Mouse (Mus musculus): ENCODE results near the gene Fermt1. TPM values are rescaled to one million over a fixed set of nuclear protein-coding genes. Genes with fewer than 3 reads are reported as not detected.

Fermt1 gene
- polyA plus RNA-seq, 1 experiment from 2014 or later = 6.0 TPM

GRCm38 (mm10) chr2:132927871-132928270 is 17.8 kb downstream of the Fermt1 start:
- H3K4me2 ChIP-seq (replicated peaks; ENCODE audit: low read depth, low read length) = no peak overlapping the region
- no peak overlapping the region for H3K4me3 ChIP-seq (ENCODE audit: low read depth, low read length)
- H3K27ac ChIP-seq (ENCODE audit: low read depth, low read length) = no peak overlapping the region

GRCm38 (mm10) chr2:132927298-132927697 is 18.4 kb downstream of the Fermt1 start:
- WGBS = 85% methylated on average over 2 of the region's 2 CpGs
- no peak for ATAC-seq (ENCODE audit: low FRiP score)
- no peak overlapping the region for H3K4me3 ChIP-seq (ENCODE audit: low read depth, low read length)

More at GRCm38 (mm10) chr2:132927871-132928270, 17.8 kb downstream of the Fermt1 start:
- 77% methylated on average over 2 of the region's 2 CpGs for WGBS
- H3K9ac ChIP-seq (ENCODE audit: low read depth, low read length) = no peak overlapping the region
- ATAC-seq (ENCODE audit: low FRiP score) = no peak
- H3K27me3 ChIP-seq (ENCODE audit: control insufficient read depth, insufficient read depth, low read length) = no peaks in the 10 kb centered on the region
- DNase-seq (ENCODE audit: low spot score) = no peak
- no peaks in the 10 kb centered on the region for H3K4me1 ChIP-seq (replicated peaks; ENCODE audit: control insufficient read depth, insufficient read depth, low read length)
- H3K9me3 ChIP-seq (ENCODE audit: control insufficient read depth, low read length) = no peaks in the 10 kb centered on the region
- no peaks in the 10 kb centered on the region for H3K36me3 ChIP-seq (ENCODE audit: control insufficient read depth, insufficient read depth, low read length)

GRCm38 (mm10) chr2:132923290-132924085 is 22.2 kb downstream of the Fermt1 start:
- Histone ChIP-seq H3K27me3 (ENCODE audit: control insufficient read depth, insufficient read depth, low read length) (no peaks in the 10 kb centered on the region), H3K9me3 (ENCODE audit: control insufficient read depth, low read length) (no peaks in the 10 kb centered on the region), H3K9ac (ENCODE audit: low read depth, low read length) (no peak overlapping the region), H3K4me3 (ENCODE audit: low read depth, low read length) (no peak overlapping the region), H3K36me3 (ENCODE audit: control insufficient read depth, insufficient read depth, low read length) (no peaks in the 10 kb centered on the region), H3K27ac (ENCODE audit: low read depth, low read length) (no peak overlapping the region), H3K4me2 (replicated peaks; ENCODE audit: low read depth, low read length) (no peak overlapping the region), H3K4me1 (replicated peaks; ENCODE audit: control insufficient read depth, insufficient read depth, low read length) (no peaks in the 10 kb centered on the region)
- WGBS = 57% methylated on average over 8 of the region's 8 CpGs
- no peak for ATAC-seq (ENCODE audit: low FRiP score)
- no peak for DNase-seq (ENCODE audit: low spot score)

More at GRCm38 (mm10) chr2:132927298-132927697, 18.4 kb downstream of the Fermt1 start:
- Histone ChIP-seq H3K27me3 (ENCODE audit: control insufficient read depth, insufficient read depth, low read length) (no peaks in the 10 kb centered on the region), H3K9me3 (ENCODE audit: control insufficient read depth, low read length) (no peaks in the 10 kb centered on the region), H3K36me3 (ENCODE audit: control insufficient read depth, insufficient read depth, low read length) (no peaks in the 10 kb centered on the region), H3K4me2 (replicated peaks; ENCODE audit: low read depth, low read length) (no peak overlapping the region), H3K4me1 (replicated peaks; ENCODE audit: control insufficient read depth, insufficient read depth, low read length) (no peaks in the 10 kb centered on the region), H3K9ac (ENCODE audit: low read depth, low read length) (no peak overlapping the region), H3K27ac (ENCODE audit: low read depth, low read length) (no peak overlapping the region)
- DNase-seq (ENCODE audit: low spot score) = no peak

DNA sequence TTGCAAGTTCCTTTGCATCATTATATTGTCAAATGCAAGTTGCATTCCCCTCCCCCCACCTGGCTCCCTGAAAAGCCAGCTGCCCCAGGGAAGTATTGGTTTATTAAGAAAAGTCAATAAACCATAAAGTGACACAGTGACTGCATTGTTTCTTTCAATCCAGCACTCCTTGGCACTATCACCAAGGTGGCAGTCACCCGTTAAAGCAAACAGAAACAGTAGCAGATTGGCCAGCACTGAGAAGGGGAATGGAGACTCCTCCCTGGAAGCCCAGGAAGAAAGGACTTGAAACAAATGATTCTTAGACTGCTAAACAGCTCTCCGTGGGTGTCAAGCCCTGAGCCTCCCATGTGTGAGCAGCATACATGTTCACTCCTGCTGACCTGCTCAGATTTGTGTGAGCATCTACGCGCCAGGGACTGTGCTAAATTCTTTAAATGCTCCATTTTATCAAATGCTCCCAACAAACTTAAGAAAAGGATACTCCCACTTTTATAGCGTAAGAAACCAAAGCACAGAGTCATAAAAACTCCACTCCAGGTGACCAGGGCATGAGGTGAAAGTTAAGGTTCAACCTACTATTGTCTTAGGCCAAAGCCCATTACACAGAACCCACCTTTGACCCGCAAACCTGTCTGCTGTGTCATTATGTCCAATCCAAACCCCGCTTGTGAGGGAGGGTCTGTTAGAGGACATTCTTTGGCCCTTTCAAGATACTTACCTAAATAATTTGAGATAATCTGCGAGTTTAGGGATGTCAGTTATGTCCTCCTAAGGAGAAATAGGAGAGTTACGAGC is 23.4 kb downstream of the Fermt1 start:
- Histone ChIP-seq H3K4me1 (replicated peaks; ENCODE audit: control insufficient read depth, insufficient read depth, low read length) (no peaks in the 10 kb centered on the region), H3K27me3 (ENCODE audit: control insufficient read depth, insufficient read depth, low read length) (no peaks in the 10 kb centered on the region), H3K27ac (ENCODE audit: low read depth, low read length) (no peak overlapping the region), H3K36me3 (ENCODE audit: control insufficient read depth, insufficient read depth, low read length) (no peaks in the 10 kb centered on the region), H3K9me3 (ENCODE audit: control insufficient read depth, low read length) (no peaks in the 10 kb centered on the region), H3K9ac (ENCODE audit: low read depth, low read length) (no peak overlapping the region), H3K4me2 (replicated peaks; ENCODE audit: low read depth, low read length) (no peak overlapping the region), H3K4me3 (ENCODE audit: low read depth, low read length) (no peak overlapping the region)
- no peak for ATAC-seq (ENCODE audit: low FRiP score)
- WGBS = 76% methylated on average over 9 of the region's 9 CpGs
- no peak for DNase-seq (ENCODE audit: low spot score)

DNA sequence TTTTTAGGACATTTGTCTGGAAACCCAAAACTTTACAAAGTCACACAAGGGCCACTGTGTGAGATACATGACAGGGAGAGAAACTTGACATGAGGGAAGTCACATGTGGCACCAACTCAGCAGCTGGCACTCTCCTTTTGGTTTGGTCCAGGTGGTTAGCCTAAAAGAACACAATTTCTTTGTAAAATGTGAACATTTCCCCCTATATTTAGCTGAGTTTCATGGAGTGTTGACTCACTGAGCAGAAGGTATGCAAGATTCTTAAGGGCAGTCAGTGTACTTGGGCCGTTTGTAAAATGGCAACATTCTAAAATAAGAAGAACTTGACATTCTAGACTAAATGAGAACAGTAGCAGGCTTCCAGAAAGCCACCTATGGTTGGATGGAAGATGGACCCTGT is 30.9 kb downstream of the Fermt1 start:
- WGBS = 92% methylated on average over 1 of the region's 1 CpGs
- H3K4me1 ChIP-seq (replicated peaks; ENCODE audit: control insufficient read depth, insufficient read depth, low read length) = no peaks in the 10 kb centered on the region
- DNase-seq (ENCODE audit: low spot score) (no peak), ATAC-seq (ENCODE audit: low FRiP score) (no peak)
- no peaks in the 10 kb centered on the region for H3K9me3 ChIP-seq (ENCODE audit: control insufficient read depth, low read length)
- H3K4me2 ChIP-seq (replicated peaks; ENCODE audit: low read depth, low read length) = no peak overlapping the region
- no peak overlapping the region for H3K4me3 ChIP-seq (ENCODE audit: low read depth, low read length)
- no peak overlapping the region for H3K27ac ChIP-seq (ENCODE audit: low read depth, low read length)
- no peak overlapping the region for H3K9ac ChIP-seq (ENCODE audit: low read depth, low read length)
- no peaks in the 10 kb centered on the region for H3K27me3 ChIP-seq (ENCODE audit: control insufficient read depth, insufficient read depth, low read length)
- H3K36me3 ChIP-seq (ENCODE audit: control insufficient read depth, insufficient read depth, low read length) = no peaks in the 10 kb centered on the region

- no peak overlapping the region for H3K4me2 ChIP-seq (replicated peaks; ENCODE audit: low read depth, low read length)
- H3K4me3 ChIP-seq (ENCODE audit: low read depth, low read length) = no peak overlapping the region
- H3K9ac ChIP-seq (ENCODE audit: low read depth, low read length) = no peak overlapping the region
- ATAC-seq (ENCODE audit: low FRiP score) (no peak), DNase-seq (ENCODE audit: low spot score) (peak; percentile 66)
- H3K36me3 ChIP-seq (ENCODE audit: control insufficient read depth, insufficient read depth, low read length) = no peaks in the 10 kb centered on the region
- H3K27me3 ChIP-seq (ENCODE audit: control insufficient read depth, insufficient read depth, low read length) = no peaks in the 10 kb centered on the region
- no peaks in the 10 kb centered on the region for H3K9me3 ChIP-seq (ENCODE audit: control insufficient read depth, low read length)
- no peaks in the 10 kb centered on the region for H3K4me1 ChIP-seq (replicated peaks; ENCODE audit: control insufficient read depth, insufficient read depth, low read length)
- 31% methylated on average over 8 of the region's 8 CpGs for WGBS
- H3K27ac ChIP-seq (ENCODE audit: low read depth, low read length) = no peak overlapping the region
Observed at GRCm38 (mm10) chr2:132906763-132907162, 38.9 kb downstream of the Fermt1 start.

DNA sequence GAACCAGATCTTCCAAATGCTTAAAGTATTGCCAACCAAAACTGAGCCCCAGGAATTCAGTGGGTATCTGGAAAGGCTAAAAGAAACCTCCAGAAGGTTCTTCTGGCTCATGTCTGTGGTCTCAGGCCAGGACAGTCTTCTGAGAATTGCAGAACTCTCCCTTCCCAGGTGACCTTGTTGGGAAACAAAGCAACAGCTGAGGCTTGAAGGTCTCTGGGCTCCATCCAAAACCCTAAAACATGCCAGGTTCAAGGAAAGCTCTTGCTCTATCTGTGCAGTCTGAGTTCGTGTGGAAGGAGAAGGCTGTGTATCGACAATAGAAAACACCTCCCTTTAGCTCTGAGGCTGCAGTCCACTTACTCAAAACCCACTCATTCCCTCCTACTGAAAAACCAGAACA is 40.7 kb downstream of the Fermt1 start:
- no peaks in the 10 kb centered on the region for H3K9me3 ChIP-seq (ENCODE audit: control insufficient read depth, low read length)
- H3K27ac ChIP-seq (ENCODE audit: low read depth, low read length) = no peak overlapping the region
- no peaks in the 10 kb centered on the region for H3K4me1 ChIP-seq (replicated peaks; ENCODE audit: control insufficient read depth, insufficient read depth, low read length)
- 70% methylated on average over 2 of the region's 2 CpGs for WGBS
- H3K4me2 ChIP-seq (replicated peaks; ENCODE audit: low read depth, low read length) = no peak overlapping the region
- H3K27me3 ChIP-seq (ENCODE audit: control insufficient read depth, insufficient read depth, low read length) = no peaks in the 10 kb centered on the region
- no peak for DNase-seq (ENCODE audit: low spot score)
- no peak overlapping the region for H3K9ac ChIP-seq (ENCODE audit: low read depth, low read length)
- ATAC-seq (ENCODE audit: low FRiP score) = no peak
- H3K4me3 ChIP-seq (ENCODE audit: low read depth, low read length) = no peak overlapping the region
- no peaks in the 10 kb centered on the region for H3K36me3 ChIP-seq (ENCODE audit: control insufficient read depth, insufficient read depth, low read length)

- H3K9ac ChIP-seq (ENCODE audit: low read depth, low read length) = no peak overlapping the region
- no peaks in the 10 kb centered on the region for H3K36me3 ChIP-seq (ENCODE audit: control insufficient read depth, insufficient read depth, low read length)
- DNase-seq (ENCODE audit: low spot score) = peak; percentile 83
- no peak overlapping the region for H3K4me2 ChIP-seq (replicated peaks; ENCODE audit: low read depth, low read length)
- no peak overlapping the region for H3K27ac ChIP-seq (ENCODE audit: low read depth, low read length)
- WGBS = 35% methylated on average over 3 of the region's 3 CpGs
- ATAC-seq (ENCODE audit: low FRiP score) = peak; percentile 78
- H3K4me3 ChIP-seq (ENCODE audit: low read depth, low read length) = no peak overlapping the region
- H3K9me3 ChIP-seq (ENCODE audit: control insufficient read depth, low read length) = no peaks in the 10 kb centered on the region
- no peaks in the 10 kb centered on the region for H3K4me1 ChIP-seq (replicated peaks; ENCODE audit: control insufficient read depth, insufficient read depth, low read length)
- H3K27me3 ChIP-seq (ENCODE audit: control insufficient read depth, insufficient read depth, low read length) = no peaks in the 10 kb centered on the region
Observed at GRCm38 (mm10) chr2:132903498-132903897, 42.2 kb downstream of the Fermt1 start.

Measured in hindbrain, embryonic 11.5 days (tissue).